Mouse (Mus musculus): ENCODE data around the gene Mgp.
"Not testable (repeated sequence)": the region's sequence is repeated elsewhere in the genome, so short reads cannot be mapped to it uniquely, and the experiment has no call there.

Gene Mgp

DNA sequence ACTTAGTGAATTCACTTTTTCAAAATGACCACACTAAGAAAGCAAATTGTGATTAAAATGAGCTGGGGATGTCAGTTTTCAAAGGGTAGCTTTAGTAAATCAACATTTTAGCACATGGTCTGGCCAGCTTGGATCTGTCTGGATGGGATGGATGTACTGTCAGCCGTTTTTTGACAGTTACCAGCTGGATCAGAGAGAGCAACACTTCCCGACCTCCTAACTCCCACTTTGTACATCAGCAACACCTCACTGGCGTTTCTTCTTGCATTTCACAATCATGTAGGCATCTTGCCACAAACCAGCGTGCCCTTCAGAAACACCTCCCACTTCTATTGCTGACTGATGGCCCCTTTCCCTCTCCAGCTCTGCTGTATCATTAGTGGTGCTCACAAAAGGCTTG lies 22.6 kb upstream of the Mgp start:
- DNase-seq (ENCODE audit: low spot score in 2 of 2), result no peak

DNA sequence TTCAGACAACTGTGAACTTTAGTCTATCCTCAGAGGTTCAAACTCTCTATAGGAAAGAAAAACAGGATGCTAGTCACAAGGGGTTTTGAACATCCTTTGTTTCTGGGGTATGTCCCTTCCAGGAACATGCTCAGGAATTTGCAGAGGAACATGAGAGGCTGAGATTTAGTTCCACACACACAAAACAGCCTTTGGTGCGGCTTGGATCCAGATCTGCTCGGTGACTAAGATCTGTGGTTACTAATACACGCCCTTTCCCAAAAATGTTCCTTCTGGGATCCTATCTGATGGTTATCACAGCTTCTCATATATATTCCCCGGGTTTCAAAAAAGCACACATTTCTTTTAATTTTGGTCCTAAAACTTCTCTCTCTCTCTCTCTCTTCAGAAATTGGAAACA lies 22.2 kb upstream of the Mgp start:
- no peak for DNase-seq (ENCODE audit: low spot score in 2 of 2)

DNA sequence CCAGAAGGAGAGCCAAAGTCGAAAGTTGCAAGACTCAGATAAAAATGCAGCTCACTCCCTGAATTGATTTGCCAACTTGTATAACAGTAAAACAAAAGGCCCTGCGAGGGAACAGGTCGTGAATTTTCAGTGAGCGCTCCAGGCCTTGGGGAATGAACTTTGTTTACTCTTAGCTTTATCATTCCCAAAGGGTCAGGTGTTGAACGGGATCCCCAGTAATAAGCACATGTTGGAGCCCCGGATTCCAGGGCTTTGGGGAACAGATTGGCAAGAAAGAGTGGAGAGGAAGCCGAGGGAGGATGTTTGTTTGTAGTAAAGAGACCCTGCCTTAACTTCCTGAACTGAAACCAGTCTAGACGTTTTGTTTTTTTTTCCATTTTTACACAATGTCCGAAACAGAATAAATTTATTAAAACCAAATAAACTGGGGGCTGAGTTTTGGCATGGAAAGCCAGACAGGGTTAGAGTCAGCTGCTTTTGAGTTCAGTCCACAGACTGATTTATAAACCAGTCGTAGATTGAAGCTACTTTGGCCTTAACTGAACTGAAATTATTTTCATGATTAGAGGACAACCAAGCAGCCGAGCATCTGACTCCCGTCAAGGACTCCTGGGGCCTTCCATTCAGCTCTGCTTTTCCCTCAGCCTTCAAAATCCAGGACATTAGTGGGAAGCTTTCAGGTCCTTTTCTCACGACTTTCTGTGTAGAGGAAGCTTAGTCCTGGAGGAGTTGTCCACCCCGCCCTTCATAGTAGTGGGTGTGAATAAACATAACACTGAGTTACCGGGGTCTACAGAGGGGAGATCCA lies 19.1 kb upstream of the Mgp start:
- DNase-seq (ENCODE audit: low spot score in 2 of 2), result no peak

DNA sequence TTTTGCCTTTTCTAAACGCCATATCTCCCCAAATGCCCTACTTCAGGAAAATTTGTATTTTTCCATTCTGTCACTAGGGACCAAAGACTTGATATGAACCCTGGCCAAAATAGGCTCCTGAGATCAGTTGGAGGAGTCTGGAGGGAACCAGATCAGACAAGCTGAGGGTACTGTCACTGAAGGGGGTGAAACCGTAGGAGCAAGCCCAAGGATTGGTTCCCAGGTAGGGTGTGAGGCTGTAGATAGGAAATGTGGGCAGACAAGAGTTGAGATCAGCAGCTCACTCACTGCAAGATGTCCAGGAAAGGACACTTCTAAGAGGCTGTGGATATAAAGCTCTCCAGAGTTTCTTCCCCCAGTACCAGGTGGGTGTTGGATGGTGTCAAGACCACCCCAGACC lies 16.4 kb upstream of the Mgp start:
- no peak for DNase-seq (ENCODE audit: low spot score in 2 of 2)

DNA sequence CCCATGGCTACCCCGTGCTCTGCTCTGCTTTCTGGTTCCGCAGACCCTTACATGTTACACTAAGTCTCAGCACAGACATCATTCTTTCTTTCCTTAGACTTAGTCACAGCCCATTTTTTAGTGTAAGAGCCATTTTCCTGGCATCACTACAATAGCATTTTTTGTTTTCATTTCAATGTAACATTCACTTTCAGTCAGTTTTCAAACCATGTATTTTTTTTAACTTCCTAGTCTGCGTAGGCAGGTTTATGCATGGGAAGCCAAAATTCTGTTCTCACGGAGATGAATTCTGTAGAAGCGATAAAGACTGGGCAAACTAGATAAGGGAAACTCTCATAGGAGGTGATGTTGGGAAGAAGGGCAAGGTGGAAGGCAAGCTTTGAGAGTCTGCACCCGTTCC lies 13.9 kb upstream of the Mgp start:
- no peak for DNase-seq (ENCODE audit: low spot score in 2 of 2)

DNA sequence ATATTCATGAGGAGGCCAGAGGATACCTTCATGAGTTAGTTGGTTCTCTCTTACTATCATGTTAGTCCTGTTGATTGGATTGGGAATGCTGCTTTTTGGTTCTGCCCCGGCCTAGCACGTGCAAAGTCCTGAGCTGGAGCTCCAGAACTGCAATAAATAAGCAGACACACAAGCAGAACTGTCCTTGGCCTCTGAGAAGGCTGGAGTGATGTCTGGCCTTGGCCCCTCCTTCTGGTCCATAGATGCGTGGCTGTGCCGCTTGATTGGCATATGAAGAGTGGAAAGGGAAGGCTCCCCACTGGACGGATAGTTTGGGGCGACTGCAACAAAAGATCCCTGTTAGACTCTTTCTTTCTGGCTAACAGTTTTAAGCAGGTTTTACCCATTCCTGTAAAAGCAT lies 13.4 kb upstream of the Mgp start:
- DNase-seq (ENCODE audit: low spot score in 2 of 2), result no peak

DNA sequence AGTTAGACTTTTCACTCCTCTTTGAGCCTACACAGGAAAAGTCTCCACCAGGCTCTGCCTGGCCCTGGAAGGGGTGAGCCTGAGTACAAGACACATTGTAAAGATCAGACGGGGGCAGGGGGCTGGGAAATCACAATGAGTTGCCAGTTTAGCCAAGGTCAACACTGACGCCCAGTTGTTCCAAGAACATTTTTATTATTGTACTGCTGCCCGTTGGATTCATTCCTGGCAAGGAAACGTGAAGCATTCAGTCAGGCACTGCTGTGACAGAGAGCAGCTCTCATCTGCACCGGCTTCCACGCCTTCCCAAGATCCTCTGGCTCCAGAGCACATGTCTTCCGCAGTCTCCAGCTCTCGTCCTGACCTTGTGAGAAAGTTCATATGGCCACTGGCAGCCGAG lies 12.2 kb upstream of the Mgp start:
- no peak for DNase-seq (ENCODE audit: low spot score in 2 of 2)

DNA sequence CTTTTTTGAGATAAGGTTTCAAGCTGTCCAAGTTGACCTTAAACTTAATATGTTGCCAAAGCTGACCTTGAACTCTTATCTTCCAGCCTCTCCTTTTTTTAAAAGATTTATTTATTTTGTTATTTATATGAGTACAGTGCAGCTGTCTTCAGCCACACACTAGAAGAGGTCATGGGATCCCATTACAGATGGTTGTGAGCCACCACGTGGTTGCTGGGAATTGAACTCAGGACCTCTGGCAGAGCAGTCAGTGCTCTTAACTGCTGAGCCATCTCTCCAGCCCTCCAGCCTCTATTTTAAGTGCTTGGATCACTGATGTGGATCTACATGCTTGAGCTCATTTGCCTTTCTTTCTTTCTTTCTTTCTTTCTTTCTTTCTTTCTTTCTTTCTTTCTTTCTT lies 9.1 kb upstream of the Mgp start:
- DNase-seq (ENCODE audit: low spot score in 2 of 2), result not testable (repeated sequence)

DNA sequence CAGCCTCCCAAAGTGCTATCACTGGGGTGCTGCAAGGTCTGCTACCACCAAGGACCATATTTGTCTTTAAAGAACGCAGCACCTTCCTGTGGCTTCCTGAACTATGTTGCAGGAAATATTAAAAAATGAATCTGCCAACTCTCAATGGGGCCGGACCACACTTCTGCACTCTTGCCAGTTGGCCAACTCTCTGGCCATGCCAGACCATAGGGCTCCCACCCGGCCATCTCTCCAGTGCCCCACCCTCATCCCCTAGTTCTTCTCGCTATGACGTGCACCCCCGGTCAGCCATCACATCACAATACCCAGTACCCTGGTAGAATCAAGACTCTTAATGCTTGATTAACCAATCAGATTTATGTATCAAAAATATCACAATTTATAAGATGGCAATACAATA lies 8.3 kb upstream of the Mgp start:
- no peak for DNase-seq (ENCODE audit: low spot score in 2 of 2)

DNA sequence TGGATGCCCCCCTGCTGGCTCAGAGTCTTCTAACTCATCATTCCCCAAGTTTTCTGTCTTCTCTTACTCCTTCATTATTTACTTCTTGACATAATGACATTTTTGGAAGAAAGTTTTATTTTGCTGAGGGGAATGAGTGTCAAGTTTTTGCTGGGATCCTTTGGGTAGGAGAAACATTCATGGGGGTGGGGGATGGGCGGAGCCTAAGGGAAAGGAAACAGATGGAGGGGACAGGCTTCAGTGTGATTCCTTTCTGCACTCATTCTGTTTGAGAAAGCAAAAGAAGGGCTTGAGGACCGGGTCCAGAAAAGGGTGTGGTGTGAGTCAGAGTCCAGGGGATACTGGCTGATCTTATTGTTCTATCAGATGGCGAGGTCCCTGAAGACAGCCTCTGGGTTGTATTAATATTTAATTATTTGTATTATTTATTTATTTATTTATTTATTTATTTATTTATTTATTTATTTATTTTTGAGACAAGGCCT lies 7.8 kb upstream of the Mgp start:
- no peak for DNase-seq (ENCODE audit: low spot score in 2 of 2)

DNA sequence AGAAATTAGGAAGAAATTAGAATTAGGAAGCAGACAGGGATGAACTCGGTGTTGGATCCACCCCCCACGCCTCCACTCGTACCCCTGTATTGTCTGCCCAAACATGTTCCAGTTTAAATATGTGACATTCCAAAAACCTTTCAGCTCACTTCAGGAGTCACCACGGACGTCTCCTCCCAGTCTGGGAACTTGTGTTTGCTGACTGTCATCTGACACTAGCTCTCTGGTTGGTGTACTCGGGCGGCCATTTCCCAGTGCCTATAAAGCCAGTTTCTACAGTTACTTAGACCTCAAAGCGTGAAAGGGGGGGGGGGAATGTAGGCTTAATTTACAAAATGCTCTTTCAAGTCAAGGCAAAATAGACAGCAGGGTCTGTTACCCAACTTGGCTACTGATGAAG lies 6.1 kb upstream of the Mgp start:
- no peak for DNase-seq (ENCODE audit: low spot score in 2 of 2)

DNA sequence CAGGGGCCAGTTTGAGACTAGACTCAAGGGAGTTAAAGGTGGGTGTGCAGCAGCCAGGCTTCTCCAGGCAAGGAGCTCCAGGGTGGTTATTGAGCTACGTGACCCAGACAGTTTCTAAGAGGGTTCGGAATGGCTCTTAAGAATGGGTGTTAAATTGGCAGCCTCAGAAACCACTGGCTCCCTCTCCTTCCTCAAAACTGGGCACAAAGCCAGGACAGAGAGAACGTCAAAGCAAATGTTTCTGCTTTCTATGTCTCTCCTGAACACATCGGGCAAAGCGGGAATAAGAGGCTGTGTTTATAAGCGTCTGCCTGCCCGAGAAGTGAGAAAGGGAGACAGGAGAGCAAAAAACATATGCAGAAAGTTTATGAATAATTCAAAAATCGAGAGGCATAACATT lies 1.0 kb downstream of the Mgp start:
- DNase-seq (ENCODE audit: low spot score in 2 of 2), result peak; percentile 24 to 33

DNA sequence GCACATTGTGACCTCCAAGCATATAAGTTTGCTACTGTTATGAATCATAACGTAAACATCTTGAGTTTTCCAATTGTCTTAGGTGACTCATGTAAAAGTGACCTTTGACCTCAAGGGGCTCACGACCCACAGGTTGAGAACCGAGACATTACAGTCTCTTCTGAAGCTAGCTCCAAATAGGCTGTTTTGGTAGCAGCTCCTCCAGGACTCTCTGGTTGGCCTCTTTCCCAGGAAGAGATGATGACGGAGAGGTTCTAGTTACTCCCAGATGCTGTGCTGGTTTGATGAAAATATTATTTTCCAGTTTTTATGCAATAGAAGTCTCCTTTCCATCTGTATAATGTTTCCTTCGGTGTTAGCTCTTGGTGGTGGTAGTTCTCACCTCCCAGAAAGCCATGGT lies 6.7 kb downstream of the Mgp start:
- no peak for DNase-seq (ENCODE audit: low spot score in 2 of 2)

DNA sequence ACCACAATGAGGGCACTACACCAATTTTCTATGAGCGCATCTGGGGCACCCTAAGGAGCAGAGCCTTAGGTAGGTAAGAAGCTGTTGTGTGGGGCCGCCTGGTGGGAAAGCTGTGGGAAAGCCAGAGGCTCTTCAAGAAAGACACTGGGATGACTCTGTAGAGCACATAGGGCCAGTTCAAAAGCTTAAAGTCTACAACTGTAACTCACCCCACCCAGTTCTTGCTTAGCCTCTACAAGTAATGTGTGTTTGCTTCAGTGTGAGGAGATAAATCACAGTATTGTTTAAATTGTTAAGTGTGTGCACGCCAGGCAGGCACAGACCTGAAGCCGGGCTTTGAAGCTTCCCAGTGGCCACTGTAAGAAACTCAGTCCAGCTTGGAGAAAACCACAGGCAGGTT lies 9.5 kb downstream of the Mgp start:
- DNase-seq (ENCODE audit: low spot score in 2 of 2), result no peak

DNA sequence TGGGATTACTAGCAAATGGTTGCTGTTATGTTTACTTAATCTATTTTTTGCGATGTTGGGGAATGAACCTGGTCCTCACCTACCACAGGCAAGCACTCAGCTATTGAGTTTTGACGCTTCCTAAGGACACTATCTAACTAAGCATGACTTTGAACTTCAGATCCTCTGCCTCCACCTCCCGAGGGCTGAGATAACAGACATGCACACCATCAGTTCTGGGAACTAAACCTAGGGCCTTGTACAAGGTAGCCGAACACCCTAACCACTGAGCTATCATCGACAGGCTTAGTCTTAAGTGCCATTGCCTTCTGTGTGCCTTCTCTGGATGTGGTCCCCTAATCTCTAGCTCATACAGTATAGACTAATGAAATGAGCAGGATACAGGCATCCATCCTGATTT lies 10.3 kb downstream of the Mgp start:
- DNase-seq (ENCODE audit: low spot score in 2 of 2), result no peak

DNA sequence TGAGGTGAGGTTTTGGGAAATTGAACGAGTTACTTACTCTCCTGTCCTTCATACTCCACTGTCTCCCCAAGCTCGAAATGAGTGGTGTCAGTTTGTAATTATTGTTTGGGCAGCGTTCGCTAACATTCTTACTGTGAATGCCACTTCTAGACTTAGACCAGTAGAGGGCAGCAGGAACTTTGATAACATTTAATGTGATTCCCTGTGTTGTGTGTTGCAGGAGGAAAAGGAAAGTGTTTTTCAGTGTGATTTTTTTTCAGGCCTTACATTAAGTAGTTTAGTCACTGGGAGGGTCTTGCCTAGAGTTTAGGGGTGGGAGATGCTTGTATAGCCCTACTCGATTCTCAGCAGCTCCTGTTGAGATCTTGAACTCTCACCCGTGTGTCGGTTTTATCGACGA lies 14.6 kb downstream of the Mgp start:
- DNase-seq (ENCODE audit: low spot score in 2 of 2), result peak in 1 of 2 experiments; percentile 41

DNA sequence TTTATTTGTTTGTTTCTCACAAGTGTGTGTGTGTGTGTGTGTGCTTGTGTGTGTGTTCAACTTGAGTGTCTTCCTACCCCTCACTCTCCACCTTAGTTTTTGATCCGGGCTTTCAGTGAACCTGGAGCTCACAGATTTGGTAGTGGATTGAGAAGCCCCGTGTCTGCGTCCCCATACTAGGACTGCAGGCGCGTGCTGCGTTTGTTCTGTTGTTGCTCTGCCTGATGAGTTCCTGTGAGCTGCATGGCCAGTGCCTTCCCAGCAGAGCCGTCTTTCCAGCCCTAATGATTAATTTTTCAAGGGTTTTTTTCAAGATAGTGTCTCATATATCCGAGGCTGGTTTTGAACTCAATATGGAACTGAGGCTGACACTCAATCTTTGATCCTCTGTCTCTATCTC lies 17.2 kb downstream of the Mgp start:
- no peak for DNase-seq (ENCODE audit: low spot score in 2 of 2)

DNA sequence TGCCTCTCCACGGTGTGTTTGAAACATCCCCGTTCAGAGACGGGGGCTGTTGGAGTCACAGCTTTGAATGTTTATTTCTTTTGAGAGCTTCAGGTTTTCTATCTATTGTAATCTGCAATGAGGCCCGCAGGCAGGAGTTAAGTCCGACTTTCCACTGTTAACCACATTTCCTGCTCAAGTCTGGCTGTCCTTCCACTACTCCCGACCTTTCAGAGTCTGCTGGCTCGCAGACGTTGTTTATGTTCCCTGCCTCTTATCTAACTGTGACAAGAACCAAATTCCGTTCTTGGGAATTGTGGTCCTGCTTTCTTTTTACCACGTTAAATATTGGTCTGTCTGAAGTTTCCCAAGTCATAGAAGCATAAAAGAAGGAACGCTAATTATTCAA lies 17.8 kb downstream of the Mgp start:
- no peak for DNase-seq (ENCODE audit: low spot score in 2 of 2)

DNA sequence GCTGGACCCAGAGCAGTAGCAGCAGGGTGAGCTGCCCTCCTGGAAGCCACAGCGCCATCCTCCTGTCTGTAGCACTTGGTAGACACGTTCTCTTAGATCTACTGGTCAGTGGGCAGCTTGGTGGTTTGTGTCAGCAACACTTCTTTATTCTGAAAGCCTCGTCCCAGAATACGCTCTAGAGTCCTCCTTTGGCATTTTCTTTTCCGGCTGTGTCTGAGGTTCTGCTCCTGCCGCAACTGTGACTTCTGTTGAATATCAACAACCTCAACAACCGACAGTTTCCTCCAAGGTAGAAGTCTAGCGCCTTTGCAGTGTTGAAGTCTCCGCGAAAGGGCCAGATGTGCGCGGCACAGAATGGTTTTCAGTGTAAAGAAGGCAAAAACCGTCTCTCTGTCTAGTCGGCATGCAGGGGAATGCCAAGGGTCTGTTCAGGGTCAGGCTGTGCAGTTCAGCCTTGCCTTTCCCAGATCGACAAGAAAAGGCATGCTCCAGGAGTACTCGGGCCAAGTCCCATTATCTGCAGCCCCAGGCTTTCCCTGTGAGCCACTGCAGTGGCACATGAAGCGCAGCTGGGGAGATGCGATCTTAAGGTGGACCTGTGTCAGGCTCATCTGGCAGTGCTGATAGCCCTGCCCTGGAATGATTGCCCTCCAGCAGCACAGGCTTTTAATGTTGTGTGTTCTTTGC lies 18.3 kb downstream of the Mgp start, which contains the start of gene Art4:
TSS of gene Art4 (minus strand) at position 548 of the 687 bp plus-strand sequence.
- no peak for DNase-seq (ENCODE audit: low spot score in 2 of 2)

DNA sequence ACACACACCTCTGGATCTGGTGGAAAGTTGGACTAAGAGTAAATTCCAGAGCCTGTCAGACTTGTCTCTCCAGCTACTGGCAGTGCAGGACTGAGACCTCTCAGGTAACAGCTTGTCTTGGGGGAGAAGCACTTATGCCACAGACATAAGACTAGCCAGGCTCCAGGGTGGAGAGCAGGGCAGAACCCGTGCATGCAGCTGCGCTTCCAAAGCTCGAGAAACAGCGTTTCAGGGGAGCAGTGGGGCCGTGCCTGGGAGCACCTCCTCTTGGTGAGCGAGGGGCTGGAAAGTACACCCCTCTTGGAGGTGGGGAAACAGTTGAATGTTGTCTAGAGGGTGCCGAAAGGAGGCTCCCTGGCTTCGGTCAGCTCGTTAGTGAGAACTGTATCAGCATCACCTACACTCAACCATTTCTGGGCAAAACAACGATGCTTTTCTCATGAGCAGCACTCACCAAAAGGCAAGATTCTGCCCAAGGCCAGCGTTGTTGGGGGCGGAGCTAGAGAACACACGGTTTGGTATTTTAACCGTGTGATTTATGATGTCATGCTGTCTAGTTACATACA lies 19.5 kb downstream of the Mgp start:
- no peak for DNase-seq (ENCODE audit: low spot score in 2 of 2)

DNA sequence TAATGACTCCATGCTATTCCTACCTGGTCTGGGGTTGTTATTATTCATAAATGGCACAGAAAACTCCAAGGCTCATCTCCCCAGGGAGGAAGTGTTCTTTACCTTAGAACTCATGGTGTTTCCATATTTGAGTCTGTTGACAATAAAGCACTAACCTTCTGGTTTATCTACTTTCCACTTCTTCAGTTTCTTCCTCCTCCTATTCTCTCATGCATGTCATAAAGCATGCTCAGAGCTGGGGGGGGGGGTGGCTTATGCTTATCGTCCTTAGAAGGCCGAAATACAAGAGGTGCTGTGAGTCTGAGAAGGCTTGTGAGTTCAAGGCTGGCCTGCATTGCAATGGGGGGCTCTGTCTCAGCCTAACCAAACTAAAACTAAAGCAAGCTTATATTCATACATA lies 20.4 kb downstream of the Mgp start:
- no peak for DNase-seq (ENCODE audit: low spot score in 2 of 2)

DNA sequence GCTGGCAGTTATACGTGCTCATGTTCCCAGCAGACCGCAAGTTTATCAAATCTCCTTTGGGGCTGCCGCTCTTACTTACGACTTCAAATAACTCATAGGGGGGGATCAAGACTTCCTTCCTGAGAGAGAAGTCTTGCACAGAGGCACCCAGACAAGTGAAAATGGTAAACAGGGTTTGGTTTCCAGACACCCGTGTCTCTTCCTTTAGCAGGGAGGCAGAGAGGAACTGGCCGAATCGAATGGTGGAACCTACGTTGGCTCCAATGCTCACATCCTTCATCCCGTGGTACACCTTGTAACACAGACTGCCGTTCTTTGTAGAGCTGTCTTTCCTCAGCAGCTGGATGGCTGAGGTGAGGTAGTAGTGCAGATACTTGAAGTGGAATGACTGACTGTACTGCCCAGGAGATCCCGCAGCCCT lies 21.3 kb downstream of the Mgp start:
- no peak for DNase-seq (ENCODE audit: low spot score in 2 of 2)

DNA sequence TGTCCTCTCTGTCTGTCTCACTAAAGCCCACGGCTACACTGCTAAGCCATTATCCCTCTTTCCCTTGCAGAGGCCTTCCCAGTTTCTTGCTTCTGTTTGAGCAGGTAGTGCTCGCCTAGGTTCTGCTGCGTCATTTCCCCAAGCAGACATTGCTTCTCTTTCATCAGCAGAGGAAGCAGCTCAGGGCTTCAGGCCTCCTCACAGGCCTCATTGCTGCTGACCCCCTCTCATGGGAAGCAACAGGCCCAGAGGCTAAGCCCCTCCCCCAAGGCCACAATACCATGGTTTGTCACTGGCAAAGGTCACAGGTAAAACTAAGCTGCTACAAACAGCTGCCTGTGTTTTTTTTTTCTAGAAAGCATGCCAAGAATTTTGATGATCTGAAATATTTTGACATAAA lies 22.9 kb downstream of the Mgp start:
- DNase-seq (ENCODE audit: low spot score in 2 of 2), result no peak
